In genomic region chr12:27310703-27311102, GRCm38 (mm10) we compare ENCODE assay signal across 19 mouse cellular contexts. TPM values are rescaled to one million over a fixed set of nuclear protein-coding genes. Genes with fewer than 3 reads are reported as not detected.
A peak's percentile ranks its signal among the peaks of the same experiment; 100 is the strongest.
DNase-seq lines count a peak whose midpoint lies in the region; ATAC-seq and TF ChIP-seq lines count a peak whose summit lies in the region.
"Had no signal": no experiment of that assay in that cellular context is flagged by ENCODE, and none has a peak within 500 bp of the region (broad histone marks: within the 10 kb centered on the region; RNA-seq: fewer than 3 reads in every experiment).

No protein-coding gene starts in this region.

- H3K4me1 ChIP-seq in heart, embryonic 10.5 days: peaks cover 23% of the 10 kb centered on the region
- peaks cover 17% of the 10 kb centered on the region for H3K4me1 ChIP-seq in lung, embryonic 16.5 days (replicated peaks; ENCODE audit: control insufficient read depth, insufficient read depth, low read length)
- peaks cover 27% of the 10 kb centered on the region for H3K4me1 ChIP-seq in embryonic facial prominence, embryonic 13.5 days
- H3K4me1 ChIP-seq in limb, embryonic 14.5 days (ENCODE audit: control insufficient read depth, insufficient read depth, low read length): peaks cover 17% of the 10 kb centered on the region

- peak overlapping the region; percentile 74 for H3K27ac ChIP-seq in heart, embryonic 10.5 days
- no peak overlapping the region; the same call in 1 of the 2 replicates for H3K27ac ChIP-seq in lung, embryonic 16.5 days (ENCODE audit: low read length)
- peak overlapping the region; percentile 72 for H3K27ac ChIP-seq in embryonic facial prominence, embryonic 13.5 days
- no peak overlapping the region for H3K27ac ChIP-seq in limb, embryonic 14.5 days (replicated peaks; ENCODE audit: low read depth, low read length)
- H3K27ac ChIP-seq: forebrain, embryonic 12.5 days; heart, adult 2 months had no signal

- no peak for DNase-seq in heart, embryonic 10.5 days (ENCODE audit: low spot score)
- no peak for DNase-seq in heart, adult 8-10 months (ENCODE audit: low spot score)
- no peak for DNase-seq in lung, postnatal 4 days
- peak; percentile 17 for DNase-seq in limb, embryonic 14.5 days (ENCODE audit: low spot score)
- no peak for DNase-seq in embryo, embryonic 10.5 days (ENCODE audit: low spot score)
- no peak for DNase-seq in adrenal gland, adult 8-10 months
- DNase-seq: cerebellum, adult 9-10 months; gastrocnemius, postnatal 14 days; heart, adult 2 months; lung, postnatal 36 days; right cerebral cortex, postnatal 4 days; thymus, adult 2 months had no signal

- H3K4me2 ChIP-seq in lung, embryonic 16.5 days (ENCODE audit: low read depth, low read length): peak overlapping the region; percentile 4; the same call in 1 of the 2 replicates
- peak overlapping the region; percentile 28 for H3K4me2 ChIP-seq in embryonic facial prominence, embryonic 13.5 days
- no peak overlapping the region for H3K4me2 ChIP-seq in limb, embryonic 14.5 days (replicated peaks; ENCODE audit: low read depth, low read length, severe bottlenecking)
- H3K4me2 ChIP-seq: forebrain, embryonic 12.5 days; liver, embryonic 11.5 days had no signal

- no peaks in the 10 kb centered on the region for H3K36me3 ChIP-seq in heart, embryonic 10.5 days
- H3K36me3 ChIP-seq in lung, embryonic 16.5 days (ENCODE audit: control insufficient read depth, insufficient read depth, low read length): no peaks in the 10 kb centered on the region
- no peaks in the 10 kb centered on the region for H3K36me3 ChIP-seq in embryonic facial prominence, embryonic 13.5 days
- H3K36me3 ChIP-seq in limb, embryonic 14.5 days (ENCODE audit: control insufficient read depth, insufficient read depth, low read length): no peaks in the 10 kb centered on the region
- H3K36me3 ChIP-seq: forebrain, embryonic 12.5 days; G1E had no signal

- no peak overlapping the region for H3K4me3 ChIP-seq in heart, embryonic 10.5 days
- H3K4me3 ChIP-seq in lung, embryonic 16.5 days (ENCODE audit: low read length): no peak overlapping the region
- H3K4me3 ChIP-seq in embryonic facial prominence, embryonic 13.5 days: no peak overlapping the region
- no peak overlapping the region for H3K4me3 ChIP-seq in limb, embryonic 14.5 days (replicated peaks; ENCODE audit: low read length)
- H3K4me3 ChIP-seq: forebrain, embryonic 12.5 days; heart, adult 2 months had no signal

- ATAC-seq in lung, embryonic 16.5 days (ENCODE audit: low read depth): peak; percentile 48
- peak; percentile 43; the same call in 1 of the 2 replicates for ATAC-seq in embryonic facial prominence, embryonic 13.5 days (ENCODE audit: insufficient number of reproducible peaks, insufficient read depth, low FRiP score, low TSS enrichment, low read depth)
- no peak for ATAC-seq in limb, embryonic 14.5 days (ENCODE audit: low FRiP score, low read depth)
- ATAC-seq: hindbrain, embryonic 16.5 days; intestine, embryonic 16.5 days had no signal

- TF ChIP-seq POLR2A in limb, embryonic 14.5 days (IDR thresholded peaks at IDR 0.05; ENCODE audit: borderline replicate concordance, extremely low read depth, insufficient read depth, insufficient read length): no peak

- 0 out of 2 replicates have a peak, but pooled peaks cover 20% of the 10 kb centered on the region for H3K27me3 ChIP-seq in heart, embryonic 10.5 days (ENCODE audit: insufficient read depth, poor library complexity, severe bottlenecking)
- no peaks in the 10 kb centered on the region for H3K27me3 ChIP-seq in lung, embryonic 16.5 days (ENCODE audit: control insufficient read depth, insufficient read depth, low read depth, low read length)
- H3K27me3 ChIP-seq in embryonic facial prominence, embryonic 13.5 days: no peaks in the 10 kb centered on the region
- no peaks in the 10 kb centered on the region for H3K27me3 ChIP-seq in limb, embryonic 14.5 days (ENCODE audit: control insufficient read depth, insufficient read depth, low read length)
- H3K27me3 ChIP-seq: forebrain, embryonic 12.5 days had no signal

- H3K9ac ChIP-seq in lung, embryonic 16.5 days (ENCODE audit: low read length): no peak overlapping the region
- H3K9ac ChIP-seq in embryonic facial prominence, embryonic 13.5 days: no peak overlapping the region
- no peak overlapping the region for H3K9ac ChIP-seq in limb, embryonic 14.5 days (ENCODE audit: low read depth, low read length, severe bottlenecking)
- H3K9ac ChIP-seq: forebrain, embryonic 12.5 days had no signal

- H3K9me3 ChIP-seq in heart, embryonic 10.5 days: no peaks in the 10 kb centered on the region
- H3K9me3 ChIP-seq in lung, embryonic 16.5 days (ENCODE audit: control insufficient read depth, low read length): no peaks in the 10 kb centered on the region
- H3K9me3 ChIP-seq in embryonic facial prominence, embryonic 13.5 days: no peaks in the 10 kb centered on the region
- H3K9me3 ChIP-seq in limb, embryonic 14.5 days (ENCODE audit: control insufficient read depth, low read length): no peaks in the 10 kb centered on the region
- H3K9me3 ChIP-seq: forebrain, embryonic 12.5 days had no signal

- 60% methylated on average over 13 of the region's 13 CpGs for WGBS in heart, embryonic 10.5 days
- WGBS in lung, embryonic 16.5 days: 48% methylated on average over 13 of the region's 13 CpGs
- WGBS in embryonic facial prominence, embryonic 13.5 days: 41% methylated on average over 13 of the region's 13 CpGs
- WGBS in limb, embryonic 14.5 days: 53% methylated on average over 13 of the region's 13 CpGs

RNA-seq across cellular contexts. Expression of gene Sox11, which starts 31.7 kb away (rescaled TPM):
- polyA plus RNA-seq in heart, embryonic 10.5 days (2016; fragmentation: Nextera tagmentation; extraction: Ambion mirVana): 32.0 and 73.8 TPM in 2 replicates
- under 1 TPM in 3 of 4 experiments, not detected in 1; 0.03 TPM for total RNA-seq in heart, adult 8-10 months (2022)
- 25.4 and 29.0 TPM in 2 replicates for polyA plus RNA-seq in lung, embryonic 16.5 days (2015; fragmentation: Nextera tagmentation; extraction: Ambion mirVana)
- polyA plus RNA-seq in embryonic facial prominence, embryonic 13.5 days (2015; fragmentation: Nextera tagmentation; extraction: Ambion mirVana): 198 and 204 TPM in 2 replicates
- polyA plus RNA-seq in limb, embryonic 14.5 days (2012; rRNA removed): 35.1 and 46.0 TPM in 2 replicates
- polyA plus RNA-seq in limb, embryonic 14.5 days (2014; fragmentation: Nextera tagmentation; extraction: Ambion mirVana): 102 and 139 TPM in 2 replicates
- under 1 TPM; 0.03 to 0.11 (median 0.08) TPM for total RNA-seq in adrenal gland, adult 8-10 months (2022)
- polyA plus RNA-seq: G1E had no signal

Comparison
In these comparisons a context has a peak if more than half of its experiments do, and no peak if none do; other contexts are left out.
1. H3K27ac ChIP-seq: peak in heart, embryonic 10.5 days (single experiment) and embryonic facial prominence, embryonic 13.5 days (single experiment); none in lung, embryonic 16.5 days (single experiment) and limb, embryonic 14.5 days (single experiment).